Mouse (Mus musculus) ES-Bruce4 (cell line): Measurements from ENCODE around the gene Ypel2.

Experiments
- CTCF ChIP-seq: IDR thresholded peaks from one replicate; pipeline ENCODE4 v1.8.1; 2011; ENCODE audit warnings: low read depth, low read length
- EP300 ChIP-seq: IDR thresholded peaks from 2 replicates; pipeline ENCODE4 v1.6.1; 2011; ENCODE audit warnings: low read depth, low read length; ENCODE audit not compliant: insufficient read depth
- POLR2A ChIP-seq: IDR thresholded peaks from one replicate; pipeline ENCODE4 v1.8.1; 2011; ENCODE audit warnings: low read length; ENCODE audit not compliant: insufficient read depth

DNA sequence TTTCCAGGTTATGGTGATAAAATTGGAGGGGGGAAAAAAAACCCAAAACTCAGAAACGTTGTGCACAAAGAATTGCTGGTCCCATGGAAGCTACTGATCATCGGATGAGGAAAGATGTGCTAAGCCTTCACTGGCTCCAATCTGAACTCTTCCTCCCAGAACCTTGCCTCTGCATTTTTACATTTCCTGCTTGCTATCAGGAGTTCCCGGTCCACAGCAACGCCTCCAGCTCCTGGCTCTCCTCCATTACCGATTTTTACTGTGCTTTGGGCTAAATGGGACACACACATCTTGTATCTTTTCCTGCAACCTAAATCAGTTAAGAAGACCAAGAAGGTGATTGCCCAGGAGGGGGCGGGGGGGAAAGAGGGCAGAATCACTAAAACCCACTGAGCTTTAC lies 54.0 kb downstream of the Ypel2 start:
- TF ChIP-seq CTCF (no peak), POLR2A (no peak), EP300 (no peak)
